Mouse (Mus musculus) gonadal fat pad, adult 2 months (tissue): ENCODE measurements around the gene Sucla2. TPM values are rescaled to one million over a fixed set of nuclear protein-coding genes. Genes with fewer than 3 reads are reported as not detected.

Experiments
- DNase-seq: peaks from one replicate; pipeline ENCODE4 v3.0.0-alpha.2; 2012; ENCODE audit warnings: low read depth
- polyA plus RNA-seq: library from polyadenylated mRNA; depleted of rRNA; stranded (reverse); fragments of >200 nt; gene quantifications from 2 replicates; pipeline ENCODE4 v1.2.3, GENCODE M21; 2012; rRNA removed

Gene Sucla2
- polyA plus RNA-seq: 21.5 and 24.1 TPM in 2 replicates

DNA sequence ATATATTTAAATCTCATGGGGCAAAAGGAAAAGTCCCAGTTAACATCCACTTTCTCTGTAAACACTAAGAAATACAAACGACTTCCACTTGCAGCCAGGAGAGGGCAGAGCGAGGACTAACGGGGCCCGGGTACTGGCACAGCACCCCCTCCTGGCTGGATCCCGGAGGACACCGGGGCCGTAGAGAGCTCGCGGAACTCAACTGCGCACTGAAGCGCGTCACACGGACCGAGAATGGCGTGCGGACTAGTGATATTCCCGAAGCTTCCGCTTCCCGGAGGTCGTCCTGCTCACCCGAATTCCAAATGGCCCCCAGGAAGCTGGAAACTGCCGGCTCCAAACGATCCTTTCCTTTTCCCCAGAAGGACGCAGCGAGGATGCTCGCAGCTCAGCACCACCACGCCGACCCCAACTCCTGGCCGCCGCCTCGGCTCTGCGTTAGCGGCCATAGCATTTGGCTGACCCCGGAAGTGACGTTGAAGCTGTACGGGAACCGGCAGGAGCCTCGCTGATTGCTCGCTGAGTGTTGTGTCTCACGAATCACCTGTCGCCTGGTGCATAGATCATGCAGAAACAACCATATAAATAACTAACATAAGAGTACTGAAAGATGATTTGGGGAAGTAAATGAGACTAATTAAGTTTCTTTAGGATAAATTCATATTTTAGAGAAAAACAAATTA, at the start of gene Sucla2:
Gene Sucla2, plus strand, starts transcription at position 554 of the 683 bp plus-strand sequence.
- DNase-seq: peak; percentile 63

DNA sequence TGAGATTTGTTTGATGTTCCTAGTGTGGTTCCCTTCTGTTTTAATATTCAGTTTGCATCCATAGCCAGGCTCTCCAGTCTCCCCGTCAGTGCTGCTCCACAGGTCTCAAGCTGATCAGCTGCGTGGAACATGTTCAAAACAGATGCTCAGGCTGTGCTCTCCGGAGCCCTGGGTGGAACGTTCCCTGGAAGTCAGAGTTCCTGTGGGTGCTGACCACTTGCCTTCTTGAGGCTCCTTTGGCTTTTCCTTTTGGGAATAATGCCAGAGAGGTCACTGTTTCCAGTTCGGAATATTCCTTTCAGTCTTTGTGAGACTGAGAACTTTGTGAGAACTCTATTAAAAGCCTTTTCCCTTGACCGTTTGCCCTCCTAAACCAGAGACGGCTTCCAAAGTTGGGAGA, 49.6 kb upstream of the Sucla2 start:
- DNase-seq: no peak

DNA sequence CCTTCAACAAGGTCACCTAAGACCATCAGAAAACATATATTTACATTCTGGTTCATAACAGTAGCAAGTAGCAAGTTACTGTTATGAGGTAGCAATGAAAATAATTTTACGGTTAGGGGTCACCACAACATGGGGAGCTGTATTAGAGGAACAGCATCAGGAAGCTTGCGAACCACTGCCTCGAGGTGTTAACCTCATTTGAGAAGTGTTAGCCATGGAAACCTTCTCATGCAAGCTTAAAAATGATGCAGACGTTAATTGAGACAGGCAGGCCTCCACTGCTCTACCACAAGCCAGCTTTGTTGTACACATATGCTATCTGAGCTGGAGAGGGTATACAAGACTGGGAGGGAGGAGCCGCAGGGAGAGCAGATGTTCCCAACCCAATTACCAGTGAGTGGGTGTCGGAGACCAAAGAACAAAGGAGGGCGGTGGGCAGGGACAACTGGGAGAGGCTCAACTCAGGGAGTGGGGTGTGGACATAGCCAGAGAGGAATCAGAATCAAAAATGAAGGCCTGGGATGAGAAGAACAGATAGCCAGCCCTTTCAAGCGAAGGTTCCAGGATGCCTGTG, 48.7 kb upstream of the Sucla2 start:
- no peak for DNase-seq

DNA sequence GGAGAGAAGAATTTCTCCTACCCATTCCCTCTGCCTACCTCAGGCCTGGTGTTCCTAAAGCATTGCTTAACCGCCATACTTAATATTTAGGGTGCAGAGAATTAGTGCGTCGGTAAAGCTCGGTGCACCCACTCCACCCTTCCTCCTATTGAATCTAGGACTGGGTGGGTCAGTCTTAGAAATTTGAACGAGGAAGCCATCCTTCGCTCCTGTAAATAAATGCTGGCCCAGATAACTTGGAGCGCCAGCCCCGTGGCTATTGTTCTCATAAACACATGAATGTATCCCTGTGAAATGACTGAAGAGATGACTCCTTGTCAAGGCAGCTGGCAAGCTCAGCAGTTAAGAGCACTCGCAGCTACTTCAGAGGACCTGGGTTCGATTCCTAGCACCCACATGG, 48.0 kb upstream of the Sucla2 start:
- no peak for DNase-seq

DNA sequence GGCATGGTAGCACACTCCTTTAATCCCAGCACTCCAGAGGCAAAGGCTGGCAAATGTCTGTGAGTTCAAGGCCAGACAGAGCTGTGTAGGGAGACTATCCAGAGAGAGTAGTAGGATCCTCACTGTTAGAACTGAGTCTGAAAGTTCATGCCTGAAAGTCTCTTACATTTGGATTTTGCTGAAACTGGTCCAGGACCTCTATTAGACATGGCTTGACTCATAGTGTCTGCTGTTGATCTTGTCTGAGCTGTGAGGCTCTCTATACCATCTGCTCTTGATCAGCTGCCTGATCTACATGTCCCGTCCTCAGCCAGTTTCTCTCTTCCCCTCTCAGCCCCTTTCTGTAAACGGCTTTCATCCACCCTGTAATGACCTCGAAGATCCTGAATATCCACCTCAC, 46.8 kb upstream of the Sucla2 start:
- no peak for DNase-seq

DNA sequence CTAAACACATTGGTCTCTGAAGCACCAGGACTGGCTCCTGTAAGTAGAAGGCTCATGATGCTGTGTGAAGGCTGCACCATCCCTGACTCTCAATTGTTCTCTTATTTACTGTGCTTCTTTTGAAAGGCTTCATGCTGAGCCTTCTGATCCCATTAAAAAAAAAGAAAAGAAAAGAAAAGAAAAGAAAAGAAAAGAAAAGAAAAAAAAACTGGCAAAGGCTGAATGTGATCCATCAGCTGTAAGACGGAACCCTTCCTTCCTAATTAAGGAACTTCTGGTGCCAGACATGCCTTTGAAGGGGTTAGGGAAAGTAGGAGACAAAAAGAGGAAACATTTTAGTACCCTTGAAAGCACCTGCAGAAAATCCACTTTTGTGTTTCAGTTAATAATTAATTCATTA, 45.3 kb upstream of the Sucla2 start:
- DNase-seq: no peak

DNA sequence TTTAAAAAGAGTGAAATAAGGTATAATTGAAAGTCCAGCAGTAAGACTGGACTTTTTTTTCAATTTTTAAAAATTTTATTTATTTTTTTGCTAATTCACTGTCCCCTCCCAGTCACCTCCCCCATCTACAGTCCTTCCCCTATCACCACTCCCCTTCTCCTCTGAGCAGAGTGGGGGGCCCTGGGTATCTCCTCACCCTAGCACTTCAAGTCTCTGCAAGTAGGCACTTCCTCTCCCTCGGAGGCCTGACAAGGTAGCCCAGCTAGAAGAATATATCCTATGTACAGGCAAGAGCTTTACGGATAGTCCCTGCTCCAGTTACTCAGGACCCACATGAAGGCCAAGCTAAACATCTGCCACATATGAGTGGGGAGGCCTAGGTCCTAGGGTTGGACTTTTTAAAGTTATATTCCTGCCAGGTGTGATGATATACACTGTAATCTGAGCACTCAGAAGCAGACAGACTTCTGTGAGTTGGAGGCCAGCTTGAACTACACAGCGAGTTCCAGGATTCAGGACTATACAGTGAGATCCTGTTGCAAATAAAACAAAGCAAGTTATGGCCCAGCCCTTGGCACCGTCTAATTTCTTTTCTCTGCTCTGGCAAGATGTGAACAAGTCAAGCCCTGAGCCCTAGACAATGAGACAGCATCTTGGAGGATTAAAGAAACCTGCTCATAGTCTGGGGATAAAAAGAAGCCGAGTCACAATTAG, 41.4 kb upstream of the Sucla2 start:
- no peak for DNase-seq

DNA sequence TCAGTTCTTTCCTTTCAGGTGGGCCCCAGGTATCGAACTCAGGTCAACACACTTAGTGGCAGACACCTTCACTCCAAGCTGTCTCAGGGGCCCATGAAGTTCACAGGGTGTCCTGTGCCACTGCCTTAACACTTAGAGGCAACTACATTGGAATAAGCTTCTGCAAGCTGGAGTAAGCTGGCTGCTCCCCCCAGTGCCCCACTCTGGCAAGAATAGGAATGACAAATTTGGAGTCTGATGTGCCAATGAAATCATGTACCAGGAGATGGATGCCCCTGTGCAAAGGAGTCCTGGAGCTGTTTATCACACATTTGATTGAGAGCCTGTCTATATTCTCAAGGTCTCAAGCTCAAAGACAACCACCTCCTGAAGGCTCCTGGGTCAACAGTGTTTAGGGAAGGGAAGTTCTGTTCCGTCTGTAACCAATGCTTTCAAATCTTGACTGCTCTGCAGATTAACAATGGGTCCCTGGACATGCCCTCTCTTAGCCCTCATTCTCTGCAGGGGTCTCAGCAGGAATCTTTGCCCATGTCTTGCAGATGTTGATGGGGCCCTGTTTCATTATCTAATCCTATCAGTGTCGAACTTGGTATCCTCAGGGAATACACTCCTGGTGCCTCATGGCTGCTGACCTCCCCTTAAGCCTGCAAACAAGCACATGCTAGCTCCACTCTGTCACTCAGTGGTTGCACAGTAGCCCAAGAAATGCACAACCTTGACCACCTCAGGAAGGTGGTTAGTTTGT, 40.6 kb upstream of the Sucla2 start:
- no peak for DNase-seq

DNA sequence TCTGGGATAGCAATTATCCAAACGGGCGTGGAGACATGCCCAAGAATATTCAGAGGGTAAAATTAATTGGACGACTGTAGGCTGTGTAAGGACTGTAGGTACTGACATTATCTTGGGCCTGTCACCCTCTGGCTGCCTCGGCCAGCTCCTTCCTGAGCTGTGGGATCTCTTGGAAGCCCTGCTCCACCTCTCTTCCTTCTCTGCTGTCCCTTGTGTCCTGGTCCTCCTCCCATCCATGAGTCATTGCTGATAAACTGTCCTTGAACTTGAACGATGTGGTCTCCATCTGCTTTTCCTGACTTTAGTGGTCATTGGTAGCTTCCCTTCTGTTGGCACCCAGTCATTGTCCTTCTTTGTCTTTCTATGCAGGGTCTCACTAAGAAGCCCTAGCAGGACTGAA, 38.5 kb upstream of the Sucla2 start:
- DNase-seq: no peak

DNA sequence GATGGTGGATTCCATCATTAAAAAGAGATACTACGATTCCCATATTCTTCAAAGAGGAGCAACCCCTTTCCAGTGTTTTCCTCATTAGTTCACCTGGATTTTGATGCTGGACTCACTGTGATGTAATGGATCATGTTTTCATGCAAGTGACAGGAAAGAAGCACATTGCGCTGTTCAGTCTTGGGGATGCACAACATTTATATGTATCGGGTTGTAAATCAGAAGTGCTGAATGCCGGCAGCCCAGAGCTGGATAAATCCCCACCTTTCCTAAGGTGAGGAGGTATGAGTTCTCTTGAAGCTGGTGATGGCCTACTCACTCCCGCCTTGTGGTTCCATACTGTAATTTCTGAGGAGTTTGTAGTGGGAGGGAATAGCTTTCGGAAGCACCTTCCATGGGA, 31.8 kb upstream of the Sucla2 start:
- DNase-seq: no peak

DNA sequence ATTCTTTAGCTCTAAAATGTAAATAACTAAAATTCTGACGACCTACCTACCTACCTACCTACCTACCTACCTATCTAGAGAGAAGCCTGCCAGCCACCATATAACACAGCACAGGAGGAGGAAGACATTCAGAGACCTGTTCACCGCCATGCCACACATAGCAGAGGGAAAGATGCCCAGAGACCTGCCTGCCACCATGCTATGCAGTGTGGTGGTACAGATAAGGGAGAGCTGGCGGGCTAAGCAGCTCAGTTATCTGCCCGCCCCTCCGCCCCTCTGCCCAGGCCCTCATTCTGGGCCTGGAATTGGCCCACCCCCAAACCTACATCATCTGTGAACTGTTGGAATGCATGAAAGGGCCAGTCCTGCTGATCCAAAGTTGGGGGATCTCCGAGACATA, 31.0 kb upstream of the Sucla2 start:
- no peak for DNase-seq

DNA sequence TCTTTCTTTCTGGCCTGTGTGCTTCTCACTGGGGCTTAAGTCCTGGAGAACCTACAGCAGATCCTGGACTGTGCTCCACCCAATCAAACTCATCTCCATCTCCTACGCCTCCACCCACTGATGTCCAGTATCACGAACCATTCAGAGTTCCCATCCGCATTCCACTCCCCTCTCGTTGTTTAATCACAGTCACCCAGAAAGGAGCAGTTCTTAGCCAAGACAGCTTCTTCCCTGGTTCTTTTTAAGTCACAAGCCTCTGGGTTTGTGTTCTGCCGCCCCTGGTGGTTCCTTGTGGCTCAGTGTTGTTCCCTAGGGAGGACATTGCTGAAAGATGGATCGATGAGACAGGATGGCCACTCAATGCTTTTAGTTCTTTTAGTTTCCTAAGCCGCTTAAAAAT, 29.4 kb upstream of the Sucla2 start:
- DNase-seq: no peak

DNA sequence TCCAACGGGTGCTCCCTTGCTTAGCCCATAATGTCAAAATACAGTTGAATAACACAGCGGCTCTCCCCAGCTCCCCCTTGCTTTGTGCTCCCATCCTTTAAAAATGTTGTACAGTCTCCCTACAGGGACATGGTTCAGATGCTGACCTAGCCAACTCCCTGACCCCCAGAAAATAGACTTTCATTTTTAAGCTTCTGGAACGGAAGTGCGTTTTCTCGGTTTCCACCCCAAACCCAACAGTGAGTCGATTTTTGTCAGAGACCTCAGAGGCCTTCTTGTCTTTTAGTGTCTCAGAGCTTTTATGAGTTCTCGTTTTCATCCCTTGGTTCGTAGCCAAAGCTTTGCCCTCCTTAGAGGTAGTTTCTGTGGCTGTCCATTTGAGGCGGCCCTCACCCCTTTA, 23.8 kb upstream of the Sucla2 start:
- DNase-seq: no peak

DNA sequence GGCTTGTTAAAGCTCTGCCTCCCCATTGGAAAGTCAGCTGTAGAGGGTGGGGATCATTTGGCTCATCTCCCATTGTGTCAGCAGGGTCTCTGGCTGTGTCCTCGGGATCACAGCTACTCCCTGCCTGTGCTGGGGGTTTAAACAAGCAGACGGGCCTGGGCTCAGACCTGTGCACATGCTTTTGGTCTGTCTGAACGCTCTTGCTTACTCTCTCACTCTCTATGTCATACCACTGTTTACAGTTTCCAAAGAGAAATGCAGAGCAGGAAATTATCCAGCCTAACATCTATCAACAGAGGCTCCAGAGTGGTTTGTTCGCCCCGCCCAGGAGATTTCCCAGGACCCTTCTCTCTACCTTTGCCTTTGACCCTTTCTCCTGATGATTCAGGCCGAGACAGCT, 23.4 kb upstream of the Sucla2 start:
- no peak for DNase-seq

DNA sequence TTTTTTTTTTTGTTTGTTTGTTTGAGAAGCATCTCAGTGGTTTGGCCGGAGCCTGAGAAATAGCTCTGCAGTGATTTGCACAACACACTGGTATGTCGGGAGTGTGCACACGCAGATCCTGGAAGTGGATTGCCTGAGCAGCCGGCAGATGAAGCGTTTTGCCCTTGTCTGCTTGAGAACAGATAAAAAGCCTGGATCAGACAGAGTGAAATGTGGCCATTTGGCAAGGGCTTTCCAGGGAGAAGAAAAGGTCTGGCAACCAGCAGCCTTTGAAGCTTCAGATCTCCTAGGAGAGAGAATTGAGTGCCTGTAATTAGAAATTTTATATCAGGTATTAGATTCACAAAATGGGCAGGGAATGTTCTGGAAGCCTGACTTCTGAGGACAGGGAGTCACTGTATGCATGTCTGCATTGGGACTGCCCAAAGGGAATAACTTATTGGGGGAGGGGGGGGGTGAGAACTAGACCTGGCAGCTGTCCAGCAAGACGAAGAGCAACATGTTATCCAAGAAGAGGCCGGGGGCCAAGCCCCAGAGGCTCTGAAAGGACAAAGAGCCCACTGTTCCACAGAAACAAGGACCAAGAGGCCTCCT, 22.4 kb upstream of the Sucla2 start:
- DNase-seq: peak; percentile 55

DNA sequence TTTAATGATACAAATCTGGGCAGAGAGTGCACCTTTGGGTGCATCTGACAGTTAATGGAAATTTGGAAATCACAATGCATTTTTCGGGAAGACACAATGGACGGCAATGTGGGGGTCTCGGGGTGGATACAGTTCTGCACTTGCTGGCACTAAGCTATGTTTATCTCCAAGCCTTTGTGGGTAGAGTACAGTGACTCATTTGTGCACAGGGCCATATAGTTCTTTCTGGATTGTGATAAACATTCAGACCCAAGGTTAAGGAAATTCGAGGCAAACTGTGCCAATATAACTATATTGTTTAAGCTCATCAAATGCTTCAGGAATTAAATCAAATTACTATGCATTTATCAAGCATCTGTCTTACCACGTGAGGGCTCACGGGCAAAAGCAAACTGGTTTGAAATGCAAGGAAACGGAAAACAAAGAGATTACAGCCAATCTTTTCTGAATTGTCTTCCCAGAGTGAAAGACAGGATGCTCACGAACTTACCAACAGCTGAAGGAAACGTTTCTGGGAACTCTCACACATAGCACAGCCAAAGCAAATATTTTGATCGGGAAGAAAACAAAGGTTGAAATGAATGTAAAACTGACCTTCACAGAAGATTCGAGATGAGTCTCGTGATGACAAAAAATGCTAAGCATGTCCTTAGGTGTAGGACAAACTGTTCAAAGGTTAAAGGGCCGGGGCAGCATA, 21.7 kb upstream of the Sucla2 start:
- DNase-seq: no peak

DNA sequence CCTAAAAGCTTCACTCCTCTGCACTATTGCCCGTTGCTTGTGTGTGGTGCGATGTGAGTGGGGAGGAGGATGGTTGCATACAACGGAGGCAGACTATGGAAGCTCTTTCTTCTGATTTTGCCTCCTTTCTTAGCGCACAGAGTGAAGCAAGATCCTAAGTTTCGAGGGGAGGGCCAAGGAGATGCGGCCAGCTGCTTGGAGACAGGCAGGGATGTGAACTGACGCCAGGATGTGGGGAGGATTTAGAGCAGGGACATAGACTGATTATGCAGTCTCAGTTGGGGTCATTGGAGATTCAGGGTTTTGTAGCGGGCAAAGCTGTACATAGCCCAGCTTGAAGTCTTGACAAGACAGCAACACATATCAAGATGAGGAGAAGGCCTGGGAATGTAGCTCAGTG, 18.8 kb upstream of the Sucla2 start:
- DNase-seq: no peak

DNA sequence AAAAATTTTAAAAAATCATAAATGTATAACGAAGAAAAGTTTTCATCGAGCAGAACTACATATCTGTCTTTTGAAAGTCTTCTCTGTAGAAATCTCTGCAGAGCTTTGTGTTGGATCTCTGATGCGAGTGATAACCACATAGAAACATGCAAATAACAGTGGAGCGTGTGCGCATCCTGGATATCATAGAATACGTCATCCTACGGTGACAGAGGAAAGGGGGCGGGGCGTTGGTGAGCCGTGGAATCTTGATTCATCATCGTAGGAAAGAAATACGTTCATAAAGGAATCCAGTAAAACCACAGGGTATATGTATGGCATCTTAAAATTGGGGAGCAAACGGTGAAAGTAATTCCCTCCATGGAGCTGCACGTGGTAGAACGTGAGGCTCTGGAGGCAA, 17.9 kb upstream of the Sucla2 start:
- no peak for DNase-seq

DNA sequence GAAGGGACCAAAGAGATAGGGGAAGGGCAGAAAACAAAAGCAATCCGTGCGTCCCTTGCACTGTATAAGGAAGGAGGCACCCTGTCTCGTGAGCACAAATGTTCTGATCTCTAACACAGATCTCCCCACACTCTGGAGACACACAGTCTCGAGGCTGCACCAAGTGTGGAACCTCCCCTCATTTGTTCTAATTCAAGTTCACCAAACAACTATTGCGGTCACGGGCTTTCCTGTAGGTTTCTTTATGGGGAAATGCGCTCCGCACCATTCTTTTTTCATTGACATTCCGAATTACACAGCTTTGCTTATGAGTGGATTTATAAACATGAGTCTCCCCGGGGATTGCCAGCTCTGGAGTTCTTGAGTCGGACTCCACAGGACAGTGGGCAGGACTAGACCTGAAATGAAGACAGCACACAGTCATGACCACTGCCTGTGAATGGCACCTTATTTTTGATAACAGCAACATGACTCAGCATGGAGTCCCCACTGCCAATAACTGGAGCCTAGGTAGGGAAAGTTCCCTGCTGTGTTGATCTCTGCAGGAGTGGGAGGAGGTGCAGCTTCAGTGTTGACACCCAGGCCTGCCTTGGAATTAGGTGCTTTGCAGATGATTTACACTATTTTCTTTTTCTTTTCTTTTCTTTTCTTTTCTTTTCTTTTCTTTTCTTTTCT, 17.3 kb upstream of the Sucla2 start:
- no peak for DNase-seq

DNA sequence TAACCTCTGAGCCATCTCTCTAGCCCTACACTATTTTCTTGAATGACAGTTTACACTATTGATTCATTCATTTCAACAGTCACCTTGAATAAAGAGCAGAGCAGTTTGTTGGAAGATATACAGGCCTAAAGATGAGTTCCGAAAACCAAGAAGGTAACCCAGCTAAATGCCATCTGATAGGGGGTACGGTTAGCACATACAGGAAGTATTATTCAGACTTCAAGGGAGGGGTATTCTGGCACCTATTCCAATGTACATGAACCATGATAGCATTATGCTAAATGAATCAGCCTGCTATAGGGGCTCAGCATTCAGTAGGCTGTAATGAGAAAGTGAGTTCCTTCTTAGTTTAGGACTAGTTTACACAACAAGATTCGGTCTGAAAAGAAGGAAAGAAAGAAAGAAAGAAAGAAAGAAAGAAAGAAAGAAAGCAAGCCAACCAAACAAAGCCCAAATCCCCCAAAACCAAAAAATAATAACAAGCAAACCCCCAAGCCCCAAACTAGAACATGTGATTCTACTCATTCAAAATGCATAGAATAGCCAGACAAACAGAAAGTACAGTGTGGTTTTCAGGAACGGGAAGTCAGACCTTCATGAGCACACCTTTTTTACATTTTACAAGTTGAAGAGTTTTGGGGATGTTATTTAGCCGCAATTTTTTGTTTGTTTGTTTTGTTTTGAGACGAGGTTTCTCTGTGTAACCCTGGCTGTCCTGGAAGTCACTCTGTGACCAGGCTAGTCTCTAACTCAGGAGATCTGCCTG, 16.3 kb upstream of the Sucla2 start:
- DNase-seq: no peak
